Mouse (Mus musculus) ovary, postnatal 36 days (tissue): ENCODE measurements around the gene Cxcl5.

Source experiments
- DNase-seq: peaks from one replicate; pipeline ENCODE4 v3.0.0; 2022; ENCODE audit warnings: low spot score, mixed read lengths

Gene Cxcl5

DNA sequence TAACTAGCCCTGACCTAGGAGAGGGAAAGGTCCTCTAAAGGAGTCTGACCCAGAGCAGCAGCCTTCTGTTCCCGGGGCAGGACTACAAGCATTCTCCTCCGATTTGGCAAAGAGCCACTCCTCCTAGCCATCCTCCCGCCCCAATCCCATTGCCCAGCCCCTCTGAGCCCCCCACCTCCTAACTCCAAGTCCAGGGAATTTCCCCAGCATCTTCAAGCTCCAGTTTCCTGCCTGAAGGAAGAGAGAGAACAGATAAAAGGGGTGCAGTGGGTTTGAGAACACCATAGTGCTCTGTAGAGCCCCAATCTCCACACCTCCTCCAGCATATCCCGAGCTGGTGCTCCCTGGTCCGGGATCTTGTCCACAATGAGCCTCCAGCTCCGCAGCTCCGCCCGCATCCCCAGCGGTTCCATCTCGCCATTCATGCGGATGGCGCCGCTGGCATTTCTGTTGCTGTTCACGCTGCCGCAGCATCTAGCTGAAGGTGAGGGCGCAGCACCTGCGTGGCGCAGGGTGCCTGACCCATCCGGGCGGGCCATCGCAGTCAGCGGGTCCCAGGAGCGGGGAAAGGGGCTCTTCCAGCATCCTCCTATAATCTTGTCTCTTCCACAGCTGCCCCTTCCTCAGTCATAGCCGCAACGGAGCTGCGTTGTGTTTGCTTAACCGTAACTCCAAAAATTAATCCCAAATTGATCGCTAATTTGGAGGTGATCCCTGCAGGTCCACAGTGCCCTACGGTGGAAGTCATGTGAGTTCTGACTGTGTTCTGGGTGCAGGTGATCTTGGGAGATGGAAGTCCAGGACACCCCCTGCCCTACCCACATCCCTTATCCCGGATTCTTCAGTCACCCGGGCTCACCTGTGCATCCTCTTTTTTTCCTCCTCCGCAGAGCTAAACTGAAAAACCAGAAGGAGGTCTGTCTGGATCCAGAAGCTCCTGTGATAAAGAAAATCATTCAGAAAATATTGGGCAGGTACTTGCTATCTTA lies at the start of gene Cxcl5:
Gene Cxcl5 (plus strand): TSS at position 284 of the 989 bp plus-strand sequence.
- peak; percentile 33 for DNase-seq

DNA sequence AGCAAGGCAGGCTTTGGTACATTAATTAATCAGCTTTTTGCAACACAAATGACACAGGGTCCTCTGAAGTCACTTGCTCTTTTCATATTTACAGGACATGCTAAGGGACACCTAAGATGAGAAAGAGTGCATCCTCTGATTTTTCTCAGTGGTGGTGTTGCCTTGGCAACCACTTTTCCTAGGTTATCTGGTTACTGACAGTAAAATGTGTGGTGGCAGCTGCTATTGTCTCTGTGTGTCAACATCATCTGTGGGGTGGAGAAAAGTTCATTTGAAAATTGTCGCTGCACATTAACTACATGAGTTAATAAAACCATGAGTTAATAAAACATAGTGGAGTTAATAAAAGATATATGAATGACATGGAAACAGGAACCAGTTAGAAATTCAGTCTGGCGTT lies 47.8 kb upstream of the Cxcl5 start:
- no peak for DNase-seq

DNA sequence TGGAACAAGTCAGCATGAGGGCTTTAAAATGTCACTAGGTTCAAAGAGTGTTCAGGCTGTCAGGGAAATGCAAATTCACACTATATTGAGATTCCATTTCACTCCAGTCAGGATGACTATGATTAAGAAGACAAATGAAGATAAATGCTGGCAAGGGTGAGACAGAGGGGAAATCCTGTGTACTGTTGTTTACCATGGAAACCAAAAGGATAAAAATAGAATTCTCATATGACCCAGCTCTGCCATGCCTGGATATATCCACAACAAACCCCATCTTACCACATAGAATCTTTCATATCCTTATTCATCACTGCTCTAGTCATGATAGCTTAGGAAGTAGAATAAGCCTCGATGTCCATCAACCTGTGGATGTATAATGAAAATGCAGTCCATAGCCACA lies 41.2 kb upstream of the Cxcl5 start:
- DNase-seq = no peak

DNA sequence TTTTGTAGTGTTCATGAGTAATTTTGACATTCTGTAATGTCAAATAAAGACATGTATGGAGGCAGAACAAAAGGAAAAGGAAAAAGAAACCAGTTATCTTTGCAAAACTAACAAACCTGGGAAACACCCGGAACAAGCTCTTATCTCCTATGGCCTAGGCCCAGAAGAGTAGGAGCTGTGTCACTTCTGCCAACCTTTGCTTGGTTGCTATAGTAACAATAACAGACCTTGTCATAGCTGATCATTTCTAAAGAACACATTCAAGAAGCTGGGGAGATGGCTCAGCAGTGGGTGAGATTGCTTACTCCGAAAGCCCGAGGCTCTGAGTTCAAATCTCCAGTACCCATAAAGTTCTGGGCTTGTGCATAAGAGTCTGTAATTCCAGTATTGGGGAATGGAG lies 36.5 kb upstream of the Cxcl5 start:
- DNase-seq = no peak

DNA sequence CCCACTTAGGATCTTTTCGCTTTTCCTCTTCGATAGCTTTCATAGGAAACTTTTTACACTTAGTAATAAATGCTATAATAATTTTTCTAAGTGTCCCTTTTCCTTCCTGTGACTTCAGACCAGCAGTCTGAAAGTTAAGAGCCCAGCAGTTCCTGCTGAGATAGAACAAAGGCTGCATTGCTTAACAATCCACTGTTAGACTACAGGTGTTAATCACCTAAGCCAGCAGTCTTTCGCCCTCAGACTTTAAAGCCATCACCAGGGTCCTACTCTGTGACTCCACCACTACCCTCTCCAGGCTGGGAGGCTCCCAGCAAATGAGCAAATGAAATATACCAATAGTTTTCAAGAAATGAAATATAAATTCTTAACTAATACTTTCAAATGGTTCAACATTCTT lies 30.9 kb upstream of the Cxcl5 start:
- no peak for DNase-seq

DNA sequence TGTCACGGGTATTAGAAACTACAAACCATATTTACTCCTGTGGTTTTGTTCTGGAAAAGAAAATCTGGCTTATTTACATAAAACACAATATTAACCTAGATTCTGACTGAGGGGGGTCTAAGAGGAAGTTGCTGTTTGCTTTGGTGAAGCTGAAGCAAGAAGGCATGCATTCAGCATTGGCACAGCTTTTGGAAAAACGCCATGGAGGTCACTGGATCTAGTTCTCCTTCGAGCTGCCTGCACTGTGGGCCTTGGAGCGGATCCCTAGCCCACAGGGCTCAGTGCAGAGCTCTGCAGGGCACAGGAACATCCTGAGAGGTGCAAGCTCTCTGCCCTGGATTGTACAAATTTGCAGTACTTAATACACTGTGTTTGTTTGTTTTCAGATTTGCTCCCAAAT lies 27.7 kb upstream of the Cxcl5 start:
- peak; percentile 12 for DNase-seq

DNA sequence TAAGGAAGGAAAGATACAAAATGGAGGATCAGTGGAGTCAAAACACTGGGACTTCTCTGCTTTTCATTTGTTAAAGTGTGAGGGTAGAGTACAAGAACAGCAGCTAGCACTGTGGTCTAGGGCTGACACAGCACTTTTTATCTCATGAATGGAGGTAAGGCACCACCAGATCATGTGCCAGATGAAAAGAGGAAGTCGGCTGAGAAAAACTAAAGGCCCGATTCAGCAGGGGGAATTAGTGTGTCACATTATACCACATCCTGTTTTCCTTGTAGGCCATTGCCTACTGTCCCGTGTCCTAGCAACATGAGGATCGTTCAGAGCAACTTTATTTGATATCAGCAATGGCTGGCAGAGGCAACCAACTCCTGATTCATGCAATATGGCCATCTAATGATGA lies 17.1 kb upstream of the Cxcl5 start:
- DNase-seq = no peak

DNA sequence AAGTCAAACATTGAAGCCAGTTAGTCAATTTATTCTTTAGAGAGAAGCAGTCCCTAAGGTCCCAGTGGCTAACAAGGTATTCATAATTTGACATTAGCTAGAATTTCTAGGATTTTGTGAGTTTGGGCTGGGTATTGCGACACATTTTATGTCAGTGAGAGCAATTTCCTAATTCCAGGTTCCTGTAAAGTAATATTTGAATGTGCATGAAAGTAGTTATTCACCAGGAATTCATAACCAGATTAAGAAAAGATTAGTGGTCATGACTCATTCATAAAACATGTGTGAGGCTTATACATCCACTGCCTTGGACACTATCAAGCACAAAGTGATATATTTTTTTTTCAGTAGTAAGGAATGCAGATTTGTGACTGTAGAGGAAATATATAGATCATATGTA lies 5.2 kb upstream of the Cxcl5 start:
- no peak for DNase-seq

DNA sequence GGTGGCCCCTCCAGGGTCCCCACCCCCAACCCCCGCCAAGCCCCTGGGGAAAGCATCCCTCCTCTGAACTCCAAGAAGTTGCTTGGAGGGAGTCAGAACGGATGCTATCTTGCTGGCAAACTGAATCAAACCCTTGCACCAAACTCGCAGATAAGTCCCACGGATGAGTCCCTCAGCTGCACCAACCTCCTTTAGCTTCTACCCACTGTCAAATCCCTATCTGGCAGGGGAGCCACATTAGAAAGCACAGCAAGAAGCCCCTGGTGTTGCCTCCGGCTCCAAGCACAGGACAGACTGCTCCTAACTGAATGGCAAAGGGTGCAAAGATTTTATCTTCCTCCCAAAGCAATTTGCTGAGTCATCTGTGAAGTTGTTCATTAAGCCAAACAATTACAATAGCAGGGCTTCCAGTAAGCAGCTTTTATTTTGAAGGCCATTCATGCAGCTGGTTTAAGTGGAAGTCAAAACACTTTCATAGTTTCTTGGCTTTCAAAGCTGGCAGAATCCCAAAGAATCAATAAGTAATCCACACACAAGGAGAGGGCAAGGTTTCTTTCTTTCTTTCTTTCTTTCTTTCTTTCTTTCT lies 1.0 kb upstream of the Cxcl5 start:
- DNase-seq = peak; percentile 14

DNA sequence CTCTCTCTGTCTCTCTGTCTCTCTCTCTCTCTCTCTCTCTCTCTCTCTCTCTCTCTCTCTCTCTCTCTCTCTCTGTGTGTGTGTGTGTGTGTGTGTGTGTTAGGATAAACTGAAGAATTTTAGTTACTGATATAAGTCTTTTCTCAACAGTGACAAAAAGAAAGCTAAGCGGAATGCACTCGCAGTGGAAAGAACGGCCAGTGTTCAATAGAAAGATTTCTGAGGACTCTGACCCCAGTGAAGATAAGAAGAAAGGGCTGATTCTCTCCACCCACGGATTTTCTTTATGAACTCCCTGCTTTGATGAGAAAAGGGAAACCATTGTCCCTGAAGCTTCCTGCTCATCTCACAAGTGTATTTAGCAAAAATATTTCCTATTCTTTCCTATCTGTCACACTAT lies 1.1 kb downstream of the Cxcl5 start:
- no peak for DNase-seq

DNA sequence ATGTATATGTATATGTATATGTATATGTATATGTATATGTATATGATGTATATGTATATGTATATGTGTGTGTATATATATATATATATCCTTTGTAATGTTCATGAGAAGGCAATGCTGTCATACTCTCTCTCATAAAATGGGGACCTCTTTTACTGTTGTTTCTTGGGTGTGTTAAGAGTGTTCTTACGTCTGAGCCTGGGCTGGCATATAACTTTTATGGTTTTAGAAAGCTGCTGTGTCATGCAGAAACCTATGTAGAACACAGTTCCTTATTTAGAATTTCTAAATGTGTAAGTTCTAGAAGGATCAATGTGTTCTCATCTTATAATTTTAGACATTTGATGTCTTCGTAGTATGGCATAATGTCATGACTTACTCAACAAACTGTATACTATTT lies 1.7 kb downstream of the Cxcl5 start:
- no peak for DNase-seq

DNA sequence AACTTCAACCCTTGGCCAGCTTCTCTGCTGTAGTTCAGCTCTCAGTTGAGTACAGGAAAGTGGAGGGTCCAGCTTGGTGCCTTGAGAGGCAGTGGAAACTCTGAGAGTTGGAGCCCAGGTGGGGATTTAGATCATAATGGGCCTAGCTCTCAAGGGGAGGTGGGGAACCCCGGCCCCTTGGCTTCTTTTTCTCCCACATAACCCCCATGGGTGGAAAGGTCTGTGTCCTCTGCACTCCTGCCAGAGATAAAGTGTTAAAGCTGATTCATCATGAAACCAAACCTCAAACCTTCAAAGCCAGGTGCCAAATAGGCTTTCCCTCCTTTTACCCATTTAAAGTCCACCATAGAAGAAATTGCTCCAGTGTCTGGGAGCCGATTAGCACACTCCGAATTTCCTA lies 2.7 kb downstream of the Cxcl5 start:
- no peak for DNase-seq

DNA sequence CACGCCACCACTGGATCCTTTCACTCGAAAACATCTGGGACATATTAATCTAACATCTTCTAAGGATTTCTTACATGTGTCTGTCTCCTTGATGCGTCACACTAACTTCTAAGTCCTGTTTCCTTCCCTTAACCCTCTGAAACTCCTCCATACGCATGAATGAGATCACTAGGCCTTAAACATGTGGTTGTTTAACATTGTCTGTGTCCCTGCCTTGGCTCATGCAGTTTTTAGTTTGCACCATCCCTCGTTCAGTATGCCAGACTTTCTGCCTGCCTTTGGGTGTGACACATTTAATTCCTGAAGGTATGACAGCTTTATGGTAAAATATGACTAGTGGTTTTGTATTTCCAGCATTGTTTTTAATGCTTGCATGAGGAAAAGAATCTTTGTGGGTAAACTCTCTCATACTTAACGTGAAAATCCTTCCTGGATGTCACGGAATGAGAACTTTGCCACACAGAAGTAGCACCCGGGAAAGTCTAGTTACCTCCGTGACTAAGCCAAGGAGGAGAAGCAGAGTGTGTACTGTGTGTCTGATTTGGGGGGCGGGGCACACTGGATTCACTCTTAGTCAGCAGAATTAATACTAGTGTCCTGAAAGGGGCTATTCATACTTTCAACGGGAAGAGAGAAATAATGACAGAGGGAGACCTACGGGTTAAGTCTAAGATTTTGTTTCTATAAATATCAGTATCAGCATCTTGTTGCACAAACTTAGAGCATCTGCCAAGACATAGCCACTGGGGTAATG lies 4.9 kb downstream of the Cxcl5 start:
- no peak for DNase-seq

DNA sequence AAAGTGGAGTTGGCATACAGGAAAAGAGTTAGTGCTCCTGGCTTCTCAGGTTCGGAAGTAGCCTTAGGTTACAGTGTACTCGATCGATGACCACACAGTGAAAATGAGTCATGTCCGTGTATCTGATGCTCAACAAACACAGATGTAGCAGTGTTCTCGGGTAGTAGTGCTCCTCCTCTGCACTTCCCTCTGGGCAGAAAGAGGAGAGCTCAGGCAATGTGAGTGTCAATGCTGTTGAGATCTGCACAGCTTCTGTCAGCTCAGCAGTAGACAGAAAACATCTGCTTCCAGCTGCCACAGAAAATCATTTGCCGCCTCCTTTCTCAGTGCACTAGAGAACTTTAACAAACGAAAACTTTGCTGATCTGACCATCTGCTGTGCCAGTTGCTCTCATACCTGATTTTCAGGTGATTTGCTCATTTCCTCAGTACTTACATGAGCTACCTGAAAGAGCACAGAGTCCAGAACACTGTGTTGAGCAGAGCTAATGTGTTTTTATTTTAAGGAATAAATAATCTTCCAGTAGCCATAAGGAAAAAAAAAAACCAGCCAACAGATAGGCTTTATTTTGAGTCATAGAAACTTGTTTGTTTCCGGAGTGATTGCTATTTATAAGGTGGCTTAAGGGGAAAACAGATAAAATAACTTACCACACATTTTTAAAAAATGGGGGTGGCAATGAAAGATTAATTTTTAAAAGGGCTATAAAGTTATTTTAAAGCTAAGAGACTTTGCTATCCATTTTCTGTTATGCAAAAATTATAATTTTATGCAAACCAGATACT lies 6.9 kb downstream of the Cxcl5 start:
- DNase-seq = no peak

DNA sequence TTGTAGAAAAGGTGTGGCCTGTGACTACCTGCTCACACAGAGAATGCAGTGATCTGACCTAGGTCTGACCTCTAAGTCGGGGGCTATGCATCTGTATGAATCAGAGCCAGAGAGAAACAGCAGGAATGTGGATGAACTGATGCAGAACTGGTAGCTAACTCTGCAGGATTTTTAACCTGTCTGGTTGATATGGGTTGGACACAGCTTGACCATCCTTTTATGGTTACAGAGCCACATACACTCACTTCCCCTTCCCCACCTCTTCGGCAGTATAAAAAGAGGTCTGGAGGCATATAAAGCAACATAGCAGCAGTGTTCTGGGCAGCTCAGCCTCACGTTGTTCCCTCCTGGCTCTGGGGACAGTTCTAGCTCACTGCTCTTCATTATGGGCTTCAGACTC lies 9.1 kb downstream of the Cxcl5 start, which contains the start of gene Ppbp:
Gene Ppbp (plus strand): TSS at position 301 of the 400 bp plus-strand sequence.
- no peak for DNase-seq

DNA sequence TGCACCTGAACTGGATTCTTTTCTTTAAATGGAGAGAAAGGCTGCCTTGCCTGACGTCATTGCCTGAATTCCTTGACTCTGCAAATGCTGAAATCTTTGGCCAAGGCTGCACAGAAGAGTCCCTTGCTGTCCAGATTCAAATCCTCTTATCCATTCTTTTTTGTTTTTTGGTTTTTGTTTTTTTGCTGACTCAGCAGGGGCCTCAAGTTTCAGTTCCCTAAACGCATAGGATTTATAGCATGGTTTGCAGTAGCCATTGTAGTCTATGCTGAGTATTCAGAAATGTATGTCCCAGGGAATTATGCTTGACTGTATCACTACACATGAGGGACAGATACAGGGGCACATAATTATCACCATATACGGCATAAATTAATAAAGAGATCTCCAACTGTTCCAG lies 12.2 kb downstream of the Cxcl5 start:
- no peak for DNase-seq

DNA sequence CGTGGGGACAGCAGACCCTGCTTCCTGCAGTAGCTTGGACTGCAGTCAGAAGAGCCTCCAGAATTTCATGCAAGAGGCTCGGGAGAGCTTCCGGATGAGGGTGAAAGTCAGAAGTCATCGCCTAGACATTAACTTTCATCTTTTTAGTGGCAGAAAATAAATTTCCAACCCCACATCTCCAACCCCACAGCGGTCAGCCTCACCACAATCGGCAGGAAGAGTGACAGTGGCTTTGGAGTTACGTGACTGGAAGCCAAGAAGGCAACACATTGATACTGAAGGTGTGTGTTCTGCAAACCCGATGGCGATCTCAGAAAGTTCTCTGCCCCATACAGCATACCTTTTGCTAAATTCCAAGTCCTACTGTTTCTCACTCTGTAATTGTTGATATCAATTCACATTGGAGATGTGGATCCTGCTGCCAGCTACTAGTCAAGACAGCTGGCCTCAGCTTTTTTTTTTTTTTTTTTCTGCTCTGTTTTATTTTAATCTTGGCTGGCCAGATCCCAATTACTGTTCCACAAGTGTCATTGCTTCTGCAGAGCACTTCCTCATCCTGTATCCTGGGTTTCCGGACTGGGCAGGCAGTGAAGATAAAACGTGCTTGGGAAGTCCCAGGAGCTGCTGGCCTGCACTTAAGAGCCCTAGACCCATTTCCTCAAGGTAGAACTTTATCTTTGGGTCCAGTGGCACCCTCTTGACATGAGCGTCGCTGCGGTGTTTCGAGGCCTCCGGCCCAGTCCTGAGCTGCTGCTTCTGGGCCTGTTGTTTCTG lies 12.9 kb downstream of the Cxcl5 start, which contains the start of gene Pf4:
Gene Pf4 (plus strand): TSS at position 556 of the 774 bp plus-strand sequence.
- DNase-seq = no peak

DNA sequence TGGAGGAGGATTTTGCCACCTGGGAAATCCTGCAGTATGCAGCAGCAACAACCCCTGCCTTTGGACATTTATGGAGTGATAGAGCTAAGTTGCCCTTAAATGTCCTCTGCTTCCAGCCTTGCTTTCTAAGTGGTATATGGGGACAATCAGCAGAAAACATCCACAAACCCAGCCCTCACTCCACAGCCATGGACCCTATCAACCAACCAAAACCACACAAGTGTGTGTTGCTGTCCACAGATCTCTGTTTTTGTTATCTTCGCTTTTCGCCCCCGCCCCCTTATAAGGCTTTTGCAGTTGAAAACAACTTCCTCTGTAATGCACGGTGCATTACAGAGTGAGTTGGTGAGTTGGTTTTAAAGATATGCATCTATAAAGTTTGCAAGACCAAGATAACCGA lies 16.4 kb downstream of the Cxcl5 start:
- no peak for DNase-seq

DNA sequence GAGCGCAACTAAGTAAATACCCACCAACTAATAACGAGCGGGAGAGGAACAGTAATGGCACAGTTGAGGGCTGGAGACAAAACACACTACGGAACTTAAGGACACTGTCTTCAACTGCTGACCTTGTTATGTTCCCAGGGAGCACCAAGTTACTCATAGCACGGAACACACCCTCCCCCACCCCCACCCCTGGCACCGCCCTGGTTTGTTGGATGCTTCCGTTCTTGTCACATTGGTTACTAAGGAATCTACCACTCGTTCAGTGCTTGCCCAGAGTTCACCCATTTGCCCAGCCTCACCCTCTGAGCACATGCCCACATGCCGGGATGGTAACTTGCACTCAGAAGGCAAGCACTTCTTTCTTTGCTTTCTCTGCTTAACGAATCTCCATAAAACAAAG lies 18.5 kb downstream of the Cxcl5 start:
- no peak for DNase-seq

DNA sequence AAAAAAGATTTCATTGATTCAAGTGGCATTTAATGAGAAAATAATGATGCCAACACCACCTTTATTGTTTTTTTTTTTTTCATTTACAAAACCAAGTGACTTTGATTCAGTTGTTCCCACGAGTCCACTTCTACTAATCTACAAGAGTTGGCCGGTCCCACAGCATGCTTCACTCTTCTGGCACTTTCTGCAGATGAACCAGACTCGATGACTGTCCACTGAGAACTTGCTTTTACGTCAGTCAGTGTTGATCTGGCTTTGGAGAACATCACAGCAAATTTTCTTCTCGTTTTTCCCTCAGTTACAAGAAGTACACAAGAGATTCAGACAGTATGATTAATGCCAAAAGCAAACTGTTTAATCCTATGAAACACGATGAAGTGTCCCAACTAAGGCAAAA lies 19.7 kb downstream of the Cxcl5 start:
- DNase-seq = no peak

DNA sequence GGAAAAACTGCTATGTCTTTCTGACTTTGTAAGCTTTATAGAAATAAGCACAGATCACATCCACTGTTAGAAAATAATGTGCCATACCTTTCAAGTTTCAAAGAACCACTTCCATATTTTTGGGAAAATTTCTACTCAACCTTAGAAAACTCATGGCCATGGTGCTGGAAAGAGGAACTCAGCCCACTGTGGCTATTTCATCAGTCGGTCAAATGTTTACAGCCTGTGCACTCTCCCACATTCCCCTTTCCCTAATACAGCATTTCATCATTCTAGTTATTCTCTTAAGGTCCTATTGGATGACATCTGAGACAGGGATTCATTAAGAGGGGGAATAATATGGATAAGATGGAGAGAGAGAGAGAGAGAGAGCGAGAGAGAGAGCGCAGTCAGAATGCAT lies 24.5 kb downstream of the Cxcl5 start:
- no peak for DNase-seq
